Mouse (Mus musculus) yolk sac, embryonic 10.5 days (tissue): ENCODE data around the gene Samd13.

Source experiments
- DNase-seq: peaks from one replicate; pipeline ENCODE4 v3.0.0-alpha.2; 2017; ENCODE audit warnings: low spot score

The Samd13 gene

GRCm38 (mm10) chr3:146611821-146612220, 73.6 kb downstream of the Samd13 start:
- DNase-seq = no peak

GRCm38 (mm10) chr3:146611261-146611660, 74.1 kb downstream of the Samd13 start:
- no peak for DNase-seq

GRCm38 (mm10) chr3:146610322-146610721, 75.1 kb downstream of the Samd13 start:
- DNase-seq = no peak

DNA sequence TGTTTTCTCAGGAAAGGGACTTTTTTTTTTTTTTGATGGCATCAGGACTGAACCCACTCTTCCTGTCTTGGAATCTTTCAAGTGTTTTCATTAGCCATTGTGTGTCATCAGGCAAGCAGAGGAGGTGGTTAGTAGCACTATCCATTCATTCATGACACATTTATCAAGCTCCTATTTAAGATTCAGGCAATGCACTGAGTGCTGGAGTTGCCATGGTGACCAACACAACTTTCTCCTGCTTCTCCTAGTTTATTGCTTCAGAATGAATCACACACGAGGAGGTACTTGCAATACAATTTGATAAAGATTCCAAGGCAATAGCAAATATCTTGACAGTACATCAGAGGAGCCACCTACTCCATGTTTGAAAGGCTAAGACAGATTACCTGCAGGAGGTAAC, 78.0 kb downstream of the Samd13 start:
- DNase-seq = no peak

- no peak for DNase-seq
Observed at GRCm38 (mm10) chr3:146604647-146605046, 80.7 kb downstream of the Samd13 start.

DNA sequence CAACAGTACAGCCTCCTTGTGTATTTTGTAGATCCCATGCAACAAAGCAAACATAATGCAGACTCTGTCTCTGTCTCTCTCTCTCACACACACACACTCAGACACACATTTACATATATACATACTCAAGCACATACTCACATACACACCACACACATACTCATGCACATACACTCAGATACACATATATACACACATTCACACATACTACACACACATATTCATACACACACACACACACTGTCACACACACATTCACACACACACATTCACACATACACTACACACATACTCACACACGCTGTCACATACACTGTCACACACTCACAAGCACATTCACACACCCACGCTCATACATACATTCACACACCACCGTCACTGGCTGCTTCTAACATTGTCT, 82.9 kb downstream of the Samd13 start:
- no peak for DNase-seq

- no peak for DNase-seq
Observed at GRCm38 (mm10) chr3:146601205-146601604, 84.2 kb downstream of the Samd13 start.

DNA sequence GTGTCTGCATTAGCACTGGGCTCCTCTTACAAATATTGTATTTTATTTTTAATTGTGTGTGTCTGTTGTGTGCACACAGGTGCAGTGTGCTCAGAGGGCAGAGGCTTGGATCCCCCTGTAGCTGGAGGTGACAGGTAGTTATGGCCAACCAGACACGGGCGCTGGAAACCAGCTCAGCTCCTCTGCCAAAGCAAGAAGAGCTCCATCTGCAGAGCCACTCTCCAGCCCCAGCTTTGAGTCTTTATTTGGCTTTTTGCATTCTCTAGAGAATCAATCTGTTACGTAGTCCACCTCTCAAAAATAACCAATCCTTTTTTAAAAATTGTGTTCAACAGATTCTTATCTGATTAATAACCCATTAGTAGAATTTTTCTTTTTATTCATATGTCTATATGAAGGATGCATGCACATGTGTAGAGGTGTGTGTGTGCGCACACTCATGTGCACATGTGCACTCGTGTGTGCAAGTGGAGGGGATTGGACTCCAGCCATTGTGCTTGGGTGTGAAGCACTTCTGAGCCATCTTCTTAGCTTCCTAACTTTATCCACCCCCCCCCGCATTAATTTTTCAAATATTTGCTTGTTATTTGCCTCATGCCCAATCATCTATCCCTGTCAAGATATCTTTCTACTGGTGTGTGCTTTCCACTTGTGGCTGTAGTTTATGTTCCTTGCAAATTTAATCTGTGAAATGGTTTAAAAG, 86.0 kb downstream of the Samd13 start:
- DNase-seq = no peak

DNA sequence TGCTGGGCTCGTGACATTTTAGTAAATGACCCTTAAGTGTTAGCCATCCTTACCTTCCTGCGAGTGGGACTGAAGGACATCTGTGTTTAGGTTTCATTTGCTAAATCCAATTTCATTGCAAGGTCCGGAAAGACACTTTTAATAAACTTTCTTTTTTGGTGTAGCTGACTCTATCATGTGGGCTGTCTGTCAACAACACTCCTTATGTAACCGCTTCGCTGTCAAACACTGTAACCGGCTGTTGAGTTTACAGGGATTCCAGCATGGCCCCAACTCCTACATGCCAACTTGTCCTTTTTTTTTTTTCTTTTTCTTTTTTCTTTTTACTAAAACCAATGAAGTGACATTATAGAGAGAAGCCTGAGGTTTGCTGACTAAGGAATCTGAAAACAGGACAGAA, 87.0 kb downstream of the Samd13 start:
- DNase-seq = no peak

GRCm38 (mm10) chr3:146596864-146597263, 88.5 kb downstream of the Samd13 start:
- DNase-seq = no peak

- no peak for DNase-seq
Observed at GRCm38 (mm10) chr3:146596387-146596786, 89.0 kb downstream of the Samd13 start.

- no peak for DNase-seq
Observed at GRCm38 (mm10) chr3:146595440-146595839, 90.0 kb downstream of the Samd13 start.
